Mouse (Mus musculus) ES-Bruce4 (cell line): Measurements from ENCODE around the gene Ngdn.

ENCODE experiments used
- CTCF ChIP-seq: IDR thresholded peaks from one replicate; pipeline ENCODE4 v1.8.1; 2011; ENCODE audit warnings: low read depth, low read length
- EP300 ChIP-seq: IDR thresholded peaks from 2 replicates; pipeline ENCODE4 v1.6.1; 2011; ENCODE audit warnings: low read depth, low read length; ENCODE audit not compliant: insufficient read depth
- POLR2A ChIP-seq: IDR thresholded peaks from one replicate; pipeline ENCODE4 v1.8.1; 2011; ENCODE audit warnings: low read length; ENCODE audit not compliant: insufficient read depth

DNA sequence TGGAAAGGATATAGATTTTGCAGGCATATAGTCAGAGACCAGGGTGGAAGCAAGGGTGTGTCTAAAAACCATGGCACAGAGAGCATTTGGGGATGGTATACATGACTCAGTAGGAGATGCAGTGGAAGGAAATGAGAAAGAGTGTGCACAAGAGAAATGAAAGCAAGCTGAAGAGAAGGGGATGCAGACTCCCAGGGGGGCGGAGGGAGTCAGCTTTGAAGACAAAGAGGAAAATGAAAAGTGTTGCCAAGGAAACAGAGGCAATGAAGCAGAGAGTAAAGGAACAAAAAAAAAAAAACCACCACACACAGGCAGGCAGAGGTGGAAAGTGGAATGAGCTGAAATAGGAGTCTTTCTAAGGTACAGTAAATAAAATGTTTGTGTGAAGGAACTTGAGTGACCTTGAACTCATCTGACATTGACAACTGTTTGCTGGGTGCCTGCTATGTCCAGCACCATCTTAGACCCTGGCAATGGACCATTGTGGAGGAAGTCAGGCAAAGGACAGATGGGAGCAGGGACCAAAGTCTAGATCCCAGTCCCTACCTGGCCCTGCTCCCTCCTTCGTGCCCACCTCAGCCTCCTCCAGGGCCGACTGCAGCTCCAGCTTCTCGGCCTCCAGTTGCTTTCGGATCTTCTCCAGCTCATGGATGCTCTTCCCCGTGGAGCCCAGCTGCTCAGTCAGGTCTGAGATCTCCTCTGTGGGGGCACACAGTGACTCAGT lies 41.0 kb upstream of the Ngdn start:
- TF ChIP-seq CTCF (no peak), EP300 (no peak), POLR2A (no peak)
